Mouse (Mus musculus): Measurements from ENCODE around the gene Apbb2.

DNA sequence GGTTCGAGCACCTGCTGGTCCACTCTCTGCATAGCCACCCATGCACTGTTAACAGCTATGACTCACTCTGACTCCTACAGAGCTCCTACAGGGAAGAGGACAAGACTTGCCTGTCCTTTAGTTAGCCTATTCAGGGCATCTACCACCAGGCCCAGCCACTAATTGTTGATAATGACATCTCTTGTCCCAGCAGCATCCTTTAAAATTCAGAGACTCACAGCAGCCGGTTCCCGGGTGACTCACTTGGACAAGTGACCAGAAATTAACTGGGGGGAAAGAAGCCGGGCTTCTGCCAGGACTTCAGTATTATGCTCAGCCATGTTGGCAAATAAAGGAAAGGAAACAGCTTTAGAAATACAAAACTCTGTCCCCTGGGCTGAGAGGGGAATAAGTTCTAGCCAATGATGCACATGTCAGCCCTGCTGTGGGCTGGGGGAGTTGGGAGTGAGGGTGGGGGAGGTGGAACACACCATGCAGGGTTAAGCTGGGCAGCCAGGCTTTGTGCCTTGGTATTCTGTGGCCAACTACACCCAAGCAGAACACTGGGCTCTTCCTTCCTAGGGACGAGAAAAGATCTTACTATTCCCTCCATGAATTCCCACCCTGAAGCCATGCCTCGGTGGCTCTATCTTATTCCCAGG is 233.7 kb downstream of the Apbb2 start:
- TF ChIP-seq POLR2A (IDR thresholded peaks at IDR 0.05; ENCODE audit: insufficient read depth, low read depth, low read length) (no peak), EP300 (IDR thresholded peaks at IDR 0.05; ENCODE audit: insufficient read depth, low read depth, low read length) (no peak), CTCF (IDR thresholded peaks at IDR 0.05) (no peak)
